Mouse (Mus musculus): ENCODE results near the gene Hat1. TPM values are rescaled to one million over a fixed set of nuclear protein-coding genes. Genes with fewer than 3 reads are reported as not detected.

The Hat1 gene
- total RNA-seq, 2 experiments from 2014 or later, result 30.7 to 35.8 TPM

DNA sequence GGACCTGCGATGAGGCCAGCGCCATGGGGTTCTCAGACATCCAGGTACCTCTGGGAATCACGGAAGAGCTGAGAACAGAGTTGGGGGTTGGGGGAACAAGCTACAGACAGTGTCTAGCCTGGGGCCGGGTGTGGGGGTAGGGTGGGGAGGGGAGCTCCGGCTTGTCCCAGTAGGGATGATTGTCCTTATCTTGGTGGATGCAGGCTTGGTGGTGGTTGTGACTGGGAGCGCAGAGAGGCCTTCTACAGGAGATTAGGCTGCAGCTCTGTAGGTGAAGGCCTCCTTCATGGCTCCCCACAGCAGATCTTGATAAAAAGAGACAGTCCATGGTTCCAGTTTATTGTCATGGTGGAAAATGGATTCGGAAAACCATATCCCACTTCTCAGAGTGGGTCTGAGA, 72.8 kb downstream of the Hat1 start:
- DNase-seq, result no peak

DNA sequence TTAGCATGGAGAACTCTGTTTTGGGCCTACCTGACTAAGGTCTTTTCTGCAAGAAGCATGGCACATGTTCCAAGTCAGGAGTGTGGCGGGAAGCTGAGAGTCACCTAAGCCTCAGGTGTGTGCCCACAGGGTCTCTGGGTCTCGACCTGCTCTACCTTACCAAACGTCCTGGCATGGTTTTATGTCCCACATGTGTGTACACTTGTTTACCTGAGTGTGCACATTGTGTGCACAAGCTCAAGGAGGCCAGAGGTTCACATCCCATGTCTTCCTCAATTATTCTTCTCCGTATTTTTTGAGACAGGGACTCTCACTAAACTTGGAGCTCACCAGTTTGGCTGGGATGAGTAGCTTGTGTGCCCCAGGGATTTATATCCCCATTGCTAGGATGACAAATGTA, 73.3 kb downstream of the Hat1 start:
- no peak for DNase-seq

DNA sequence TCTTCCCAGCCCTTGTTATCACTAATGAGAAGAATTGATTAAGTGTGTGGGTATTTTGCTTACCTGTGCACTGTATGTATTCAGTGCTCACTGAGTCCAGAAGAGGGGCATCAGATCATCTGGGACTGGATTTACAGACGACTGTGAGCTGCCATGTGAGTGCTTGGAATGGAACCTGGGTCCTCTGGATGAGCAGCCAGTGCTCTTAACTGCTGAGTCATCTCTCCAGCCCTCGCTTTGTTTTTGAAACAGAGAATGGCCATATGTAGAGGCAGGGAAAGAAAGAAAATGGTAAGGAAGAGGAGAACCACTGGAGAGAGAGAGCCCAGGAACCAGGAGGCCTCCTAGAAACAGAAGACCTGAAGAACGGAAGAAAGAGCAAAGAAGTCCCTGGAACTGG, 73.8 kb downstream of the Hat1 start:
- no peak for DNase-seq

DNA sequence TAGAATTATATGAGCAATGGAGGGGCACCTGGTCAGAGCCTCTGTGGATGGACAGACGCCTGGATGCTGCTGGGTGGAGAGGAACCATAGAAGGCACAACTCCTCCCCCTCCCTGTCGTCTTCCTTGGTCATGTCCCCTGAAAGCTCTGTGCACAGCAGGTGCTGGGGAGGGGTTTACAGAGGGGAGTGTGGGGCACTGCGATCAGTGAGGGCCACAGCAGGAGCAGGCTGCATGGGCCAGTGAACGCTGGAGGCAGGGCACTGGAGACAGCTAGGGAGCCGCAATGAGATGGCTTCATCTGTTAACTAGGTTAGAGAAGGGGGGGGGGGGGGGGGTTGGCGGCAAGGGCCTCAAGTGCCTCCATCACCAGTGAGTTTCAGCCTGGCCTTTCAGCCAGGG, 77.3 kb downstream of the Hat1 start:
- no peak for DNase-seq

DNA sequence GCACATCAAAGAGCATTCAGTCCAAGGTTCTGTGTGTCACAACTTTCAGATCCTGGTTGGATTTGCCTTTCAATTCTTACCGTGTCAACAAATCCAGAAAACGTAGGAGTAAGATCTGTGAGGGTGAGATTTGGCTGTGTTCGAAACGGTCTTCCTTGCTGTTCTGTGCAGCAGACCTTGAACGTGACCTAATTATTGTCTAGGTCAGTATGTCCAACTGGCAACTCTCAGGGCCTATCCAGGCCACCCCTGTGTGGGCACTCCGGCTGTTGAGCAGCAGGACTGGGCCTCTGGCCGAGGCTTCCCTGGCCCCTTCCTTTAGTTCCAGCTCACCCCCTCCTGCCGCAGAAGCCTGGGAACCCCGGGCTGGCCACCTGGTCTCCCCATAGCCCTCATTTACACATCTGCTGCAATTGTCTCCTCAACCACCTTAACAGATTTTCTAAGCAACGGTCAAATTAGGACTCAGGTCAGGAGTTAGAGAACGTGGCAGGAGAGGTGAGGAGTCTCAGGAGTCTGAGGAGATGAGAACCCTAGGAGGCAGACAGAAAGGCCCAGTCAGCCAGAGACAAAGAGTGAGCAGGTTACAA, 78.2 kb downstream of the Hat1 start:
- peak; percentile 24 to 40 for DNase-seq

DNA sequence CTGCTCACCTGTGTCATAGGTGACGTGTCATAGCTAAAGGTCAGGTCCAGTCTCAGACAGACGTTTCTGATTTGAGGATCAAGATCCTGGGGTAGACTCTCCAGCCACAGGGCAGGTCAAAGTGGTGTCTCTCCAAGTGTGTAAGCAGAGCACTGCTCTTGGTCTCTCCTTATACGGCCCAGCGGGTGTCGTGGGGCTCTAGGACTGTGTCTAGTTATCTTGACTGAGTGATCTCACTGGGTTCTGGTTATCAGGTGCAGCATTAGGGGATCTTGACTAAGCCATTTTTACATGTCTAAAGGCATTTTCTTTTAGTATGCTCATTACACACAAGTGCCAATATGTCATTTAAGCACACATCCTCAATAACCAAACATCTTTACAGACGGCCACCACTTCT, 82.3 kb downstream of the Hat1 start:
- no peak for DNase-seq

DNA sequence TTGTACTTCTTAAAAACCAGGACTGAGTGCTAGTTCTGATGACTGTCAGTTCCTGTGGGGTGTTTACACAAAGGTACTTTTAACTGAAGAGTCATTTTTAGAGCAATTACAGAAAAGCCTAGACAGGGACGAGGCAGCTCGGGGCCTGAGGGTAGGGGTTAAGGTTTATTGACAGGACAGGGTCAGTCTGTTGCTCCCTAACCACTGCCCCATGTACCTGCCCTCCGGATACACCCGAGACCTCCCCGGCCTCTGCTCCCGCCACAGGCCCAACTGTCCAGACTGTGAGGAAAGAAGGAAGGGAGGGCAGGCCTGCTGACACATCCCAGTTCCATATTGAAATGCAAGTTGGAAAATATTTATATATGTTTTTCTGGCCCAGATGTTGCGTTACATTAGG, 85.1 kb downstream of the Hat1 start:
- DNase-seq, result no peak

DNA sequence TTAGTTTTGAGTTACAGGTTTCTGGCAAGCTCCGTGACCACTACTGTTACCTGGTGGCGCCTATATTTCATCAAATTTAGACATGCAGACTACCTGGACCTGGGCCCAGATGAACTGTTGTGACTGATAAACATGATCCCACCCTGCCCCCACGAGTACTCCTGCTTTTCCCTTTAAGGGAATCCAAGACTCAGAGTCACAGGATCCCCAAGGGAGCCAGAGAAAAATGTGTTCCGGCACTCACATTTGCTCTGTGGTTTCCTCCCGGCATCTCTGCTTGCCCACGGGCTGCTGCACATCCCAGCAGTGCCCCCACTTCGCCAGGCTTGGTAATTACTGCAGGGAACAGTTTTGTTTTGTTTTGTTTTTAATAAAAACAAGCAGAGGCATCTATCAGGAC, 85.6 kb downstream of the Hat1 start:
- no peak for DNase-seq

DNA sequence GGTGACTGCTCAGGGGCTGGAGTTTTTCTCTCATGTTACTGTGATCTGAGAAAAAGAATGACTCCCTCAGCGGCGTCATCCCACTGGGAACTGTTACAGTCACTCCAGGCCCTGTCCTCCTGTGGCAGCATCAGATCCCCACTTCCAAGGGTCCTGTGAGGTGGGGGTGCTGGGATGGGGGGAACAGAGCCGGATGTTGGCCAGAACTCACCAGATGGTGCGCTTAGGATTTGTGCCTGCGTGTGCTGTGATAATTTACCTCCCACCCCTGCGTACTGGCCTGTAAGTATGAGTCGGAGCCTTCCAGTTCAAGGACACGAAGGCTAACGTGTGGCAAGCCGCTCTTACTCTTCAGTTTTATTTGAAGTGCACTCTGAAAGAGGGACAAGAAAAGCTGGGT, 86.6 kb downstream of the Hat1 start:
- no peak for DNase-seq

DNA sequence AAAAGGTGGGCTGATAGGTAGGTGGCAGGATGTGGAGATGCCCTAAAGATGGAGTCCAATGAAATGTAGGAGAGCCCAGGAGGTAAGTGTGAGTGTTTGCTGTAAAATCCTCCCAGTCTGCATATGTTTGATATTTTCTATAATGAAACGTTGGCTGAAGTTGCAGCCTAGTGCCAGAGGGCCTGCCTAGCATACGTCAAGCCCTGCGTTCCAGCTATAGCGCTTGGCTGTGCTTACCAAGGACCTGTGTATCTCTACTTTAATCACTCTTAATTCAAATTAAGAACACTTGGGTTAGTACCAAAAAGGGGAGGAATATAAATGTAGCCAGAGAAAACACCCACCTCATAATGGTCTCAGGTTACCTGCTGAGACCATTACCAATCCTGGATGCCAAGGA, 87.0 kb downstream of the Hat1 start:
- DNase-seq, result no peak

DNA sequence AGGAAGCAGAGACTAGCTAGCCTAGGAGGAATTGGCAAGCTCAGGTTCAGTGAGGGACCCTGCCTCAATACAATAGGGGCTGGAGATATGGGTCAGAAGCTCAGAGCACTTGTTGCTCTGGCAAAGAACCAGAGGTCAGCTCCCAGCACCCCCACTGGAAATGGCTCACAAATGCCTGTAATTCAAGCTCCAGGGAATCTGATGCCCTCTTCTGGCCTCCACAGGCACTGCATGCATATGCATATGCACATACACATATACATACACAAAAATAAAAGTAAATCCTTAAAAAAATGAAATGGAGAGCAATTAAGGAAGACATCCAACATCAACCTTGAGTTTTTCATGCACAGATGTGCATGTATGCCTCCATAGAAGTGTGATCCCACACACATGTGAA, 89.0 kb downstream of the Hat1 start:
- no peak for DNase-seq

DNA sequence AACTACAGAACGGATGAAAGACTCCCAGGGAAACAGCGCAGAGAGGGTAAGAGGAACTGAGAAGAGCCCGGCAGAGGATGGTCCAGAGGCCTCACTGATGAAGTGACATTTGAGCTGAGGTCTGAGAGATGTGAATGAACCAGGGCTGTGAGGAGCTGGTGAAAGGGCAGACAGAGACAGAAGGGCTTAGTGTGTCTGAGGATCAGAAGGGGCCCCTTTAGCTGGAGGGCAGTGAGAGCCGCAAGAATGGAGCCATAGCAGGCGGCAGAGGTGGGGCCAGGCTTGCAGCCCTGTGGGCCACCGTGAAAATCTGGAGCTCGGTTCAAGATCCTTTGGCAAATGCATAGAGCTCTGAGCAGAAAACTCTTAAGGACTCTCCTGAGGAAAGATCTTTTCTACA, 91.2 kb downstream of the Hat1 start:
- DNase-seq, result no peak

DNA sequence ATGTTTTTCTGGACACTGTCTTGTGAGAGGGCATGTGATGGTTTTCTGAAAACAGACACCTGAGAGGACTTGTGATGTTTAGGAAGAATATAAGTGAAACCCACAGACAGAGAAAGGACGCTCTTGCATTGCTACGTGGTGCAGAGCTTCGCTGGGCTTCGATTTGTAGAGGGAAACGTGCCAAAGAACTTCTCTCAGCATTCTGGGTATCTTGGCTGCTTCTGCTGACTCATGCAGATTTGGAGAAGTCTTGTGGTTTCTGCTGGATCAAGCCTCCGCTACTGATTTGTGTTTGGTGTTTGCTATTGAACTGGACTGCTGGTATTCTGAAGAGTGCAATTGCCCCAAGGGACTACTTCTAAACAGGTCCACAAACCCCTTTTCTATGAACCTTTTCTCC, 93.1 kb downstream of the Hat1 start:
- DNase-seq, result no peak

DNA sequence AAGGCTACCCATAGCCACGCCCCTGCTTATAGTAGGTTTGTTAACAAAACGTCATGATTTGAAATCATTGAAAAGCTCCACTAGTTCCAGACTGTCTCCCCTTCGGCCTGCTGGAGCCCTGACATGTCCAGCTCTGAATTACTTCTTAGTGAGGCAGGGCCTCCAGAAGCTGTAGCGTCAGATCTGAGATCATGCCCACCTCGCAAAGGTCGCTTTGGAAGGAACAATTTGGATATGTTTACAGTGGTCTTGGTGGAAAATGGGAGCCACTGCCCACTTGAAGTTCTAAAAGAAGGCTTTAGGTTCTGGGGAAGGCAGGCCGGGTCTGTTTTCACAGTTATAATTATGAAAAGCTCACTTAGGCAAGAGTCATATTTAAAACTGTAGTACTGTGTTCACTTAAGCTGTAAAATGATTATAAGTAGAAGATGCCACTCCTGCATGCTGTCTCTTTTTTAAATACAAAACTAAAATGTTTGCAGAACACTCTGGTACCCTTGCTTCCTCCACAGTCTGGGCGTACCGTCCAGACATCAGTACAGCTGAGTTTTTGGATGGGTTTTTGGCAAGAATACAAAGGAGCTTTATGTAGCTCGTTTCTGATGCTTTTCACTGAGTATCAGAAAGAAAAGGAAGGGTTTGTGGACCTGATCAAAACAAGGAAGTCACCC, 94.4 kb downstream of the Hat1 start:
- no peak for DNase-seq

DNA sequence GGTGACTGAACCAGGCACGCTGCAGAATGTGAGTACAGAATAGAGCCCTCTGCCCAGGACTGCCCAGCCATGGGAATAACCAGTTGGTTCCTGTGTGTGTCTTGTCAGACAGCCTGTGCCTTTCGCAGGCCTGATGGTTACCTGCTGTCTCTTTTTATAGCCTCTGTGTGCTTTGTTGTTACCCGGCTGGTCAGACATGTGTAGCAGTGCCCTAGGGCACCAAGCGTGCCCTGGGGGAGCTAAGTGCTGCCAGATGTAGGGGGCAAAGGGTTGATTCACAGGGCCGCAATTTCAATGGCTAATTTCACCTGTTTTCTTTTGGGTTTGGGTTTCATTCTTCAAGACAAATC, 94.9 kb downstream of the Hat1 start:
- DNase-seq, result no peak

Other genes with a start within 250 kb of the Hat1 start
- 10 to 100 TPM; 89.3 to 97.1 TPM for gene Dync1i2, start 177.3 kb upstream of the Hat1 start, total RNA-seq (2021)
- 100 to 1,000 TPM in 1 of 2 experiments, 10 to 100 TPM in 1; 53.6 to 106 TPM for gene Slc25a12, start 21.2 kb upstream of the Hat1 start, total RNA-seq (2021)
- gene Metap1d, start 64.3 kb downstream of the Hat1 start, total RNA-seq (2021), result 10 to 100 TPM; 27.5 to 30.6 TPM
- gene Dlx1, start 139.2 kb downstream of the Hat1 start, total RNA-seq (2021), result under 1 TPM; 0.23 to 0.43 TPM
- gene Dlx2, start 157.8 kb downstream of the Hat1 start, total RNA-seq (2021), result under 1 TPM in 1 of 2 experiments, not detected in 1; 0.16 TPM